Mouse (Mus musculus) heart, postnatal 10 days (tissue): Measurements from ENCODE around the gene Nlrc3. TPM values are rescaled to one million over a fixed set of nuclear protein-coding genes. Genes with fewer than 3 reads are reported as not detected.
"Not testable (repeated sequence)": the region's sequence is repeated elsewhere in the genome, so short reads cannot be mapped to it uniquely, and the experiment has no call there.

Experiments used
- DNase-seq, 2 experiments: peaks; one replicate each; pipeline ENCODE4 v3.0.0; 2021
- intact Hi-C: fragments of 180-260 bp; cut with DNase I; formaldehyde crosslinking; loops from one replicate; pipeline ENCODE4 v1.15.1; 2025
- total RNA-seq, 2 experiments: library from RNA; stranded (reverse); gene quantifications; 2 replicates each; pipeline ENCODE4 v1.2.3; 2021

Gene Nlrc3
- total RNA-seq = 1 to 10 TPM; 3.0 to 3.1 TPM

DNA sequence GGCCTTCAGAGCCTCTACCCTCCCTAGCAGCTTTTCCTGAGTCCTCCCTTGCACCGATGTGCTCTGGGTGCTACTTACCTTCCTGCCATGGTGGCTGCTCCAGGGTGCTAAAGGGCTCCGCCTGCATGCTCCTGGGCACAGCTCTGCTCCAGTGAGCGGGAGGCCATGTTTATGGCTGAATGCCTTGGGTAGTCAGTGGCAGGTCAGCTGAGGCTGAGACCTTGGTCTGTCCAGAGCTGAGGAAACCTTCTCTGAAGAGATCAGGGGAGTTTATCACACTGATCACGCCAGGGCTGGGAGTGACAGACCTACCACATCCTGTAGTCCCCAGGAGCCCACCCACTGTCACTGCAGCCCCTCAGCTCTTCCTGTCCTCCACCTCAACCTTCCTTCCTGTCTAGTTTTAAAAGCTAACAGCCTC lies at the start of gene Nlrc3:
Gene Nlrc3 (minus strand): TSS at position 382 of the 421 bp plus-strand sequence.
- intact Hi-C loops = no loop called here

DNA sequence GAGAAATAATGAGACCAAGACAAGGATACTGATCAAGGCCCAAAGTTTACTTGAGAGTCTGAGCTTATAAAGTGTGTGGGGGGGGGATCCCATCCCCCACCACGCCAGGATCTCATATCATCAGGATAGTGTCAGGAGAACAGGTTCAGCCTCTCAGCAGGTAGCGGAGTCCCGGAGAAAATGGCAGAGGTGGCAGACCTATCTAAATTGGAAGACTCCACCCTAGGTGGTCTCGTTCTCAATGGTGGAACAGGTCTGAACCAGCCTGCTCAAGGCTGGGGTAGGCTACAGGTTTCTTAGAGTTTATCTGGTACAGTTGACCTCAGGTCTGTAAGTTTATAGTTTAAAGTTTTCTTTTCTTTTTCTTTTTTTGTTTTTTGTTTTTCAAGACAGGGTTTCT lies 46.3 kb upstream of the Nlrc3 start:
- intact Hi-C loops = no loop called here
- no peak for DNase-seq

More for the DNA sequence above, at the start of gene Nlrc3:
- DNase-seq = no peak

DNA sequence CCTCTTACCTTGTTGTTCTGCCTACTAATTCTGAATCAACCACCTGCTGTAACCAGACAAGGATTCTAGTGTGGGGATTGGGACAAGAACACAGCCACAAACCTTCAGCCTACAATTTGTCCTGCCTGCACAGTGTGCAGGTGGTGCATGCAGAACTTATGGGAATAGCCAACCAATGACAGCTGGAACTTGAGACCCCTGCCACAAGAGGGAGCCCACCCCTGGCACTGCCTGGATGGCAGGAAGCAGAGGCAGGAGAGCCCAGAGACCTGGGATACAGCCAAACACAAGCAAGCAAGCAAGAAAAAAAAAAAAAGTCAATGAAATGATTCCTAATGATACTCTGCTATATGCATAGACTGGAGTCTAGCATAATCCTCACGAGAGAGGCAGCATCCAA lies 44.8 kb upstream of the Nlrc3 start:
- DNase-seq = no peak
- intact Hi-C loops = no loop called here

DNA sequence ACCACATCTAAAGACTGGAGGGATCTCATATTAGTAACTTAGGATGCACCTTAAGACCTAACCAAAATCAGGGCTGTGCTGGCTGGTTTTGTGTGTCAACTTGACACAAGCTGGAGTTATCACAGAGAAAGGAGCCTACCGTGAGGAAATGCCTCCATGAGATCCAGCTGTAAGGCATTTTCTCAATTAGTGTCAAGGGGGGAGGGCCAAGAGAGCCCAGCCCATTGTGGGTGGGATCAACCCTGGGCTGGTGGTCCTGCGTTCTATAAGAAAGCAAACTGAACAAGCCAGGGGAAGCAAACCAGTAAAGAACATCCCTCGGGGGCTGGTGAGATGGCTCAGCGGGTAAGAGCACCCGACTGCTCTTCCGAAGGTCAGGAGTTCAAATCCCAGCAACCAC lies 41.0 kb upstream of the Nlrc3 start:
- DNase-seq, intact Hi-C loops: not testable (repeated sequence)

DNA sequence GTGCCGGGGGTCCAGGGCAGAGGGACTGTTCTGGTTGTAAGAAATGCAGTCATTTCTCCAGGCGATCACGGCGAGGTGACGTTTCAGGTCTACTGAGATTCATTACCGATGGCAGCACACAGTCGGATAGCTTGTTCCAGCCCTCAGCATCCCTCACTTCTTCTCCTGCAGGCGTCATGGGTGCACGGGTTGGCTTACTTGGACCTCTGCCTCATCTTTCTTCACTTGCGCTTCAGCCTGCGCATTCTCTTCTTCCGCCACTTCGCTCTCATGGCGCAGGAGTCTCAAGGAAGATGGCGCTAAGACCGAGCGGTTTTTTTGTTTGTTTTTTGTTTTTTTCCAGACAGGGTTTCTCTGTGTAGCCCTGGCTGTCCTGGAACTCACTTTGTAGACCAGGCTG lies 40.4 kb upstream of the Nlrc3 start:
- DNase-seq, intact Hi-C loops: not testable (repeated sequence)

DNA sequence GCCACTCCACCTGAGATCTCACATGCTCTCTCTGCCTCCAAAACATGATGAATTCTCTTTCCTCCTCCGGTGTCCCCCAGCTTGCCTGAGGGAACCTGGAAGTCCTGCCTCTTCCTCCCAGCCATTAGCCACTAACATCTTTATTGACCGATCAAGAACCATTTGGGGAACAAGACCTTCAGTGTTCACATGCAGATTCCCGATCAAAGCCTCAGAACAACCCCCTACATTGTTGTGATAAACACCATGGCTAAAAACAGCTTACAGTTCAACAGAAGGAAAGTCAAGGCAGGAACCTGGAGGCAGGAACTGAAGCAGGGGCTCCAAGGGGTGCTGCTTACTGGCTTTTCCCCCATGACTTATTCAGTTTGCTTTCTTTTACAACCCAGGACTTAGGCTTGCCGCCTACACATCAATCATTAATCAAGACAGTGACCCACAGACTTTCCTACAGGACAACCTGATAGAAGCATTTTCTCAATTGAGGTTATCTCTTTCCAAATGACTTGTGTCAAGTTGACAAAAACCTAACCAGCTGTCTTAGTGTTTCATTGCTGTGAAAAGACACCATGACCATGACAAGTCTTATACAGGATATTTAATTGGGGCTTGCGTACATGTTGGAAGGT lies 37.7 kb upstream of the Nlrc3 start:
- intact Hi-C loops = no loop called here
- DNase-seq = no peak

DNA sequence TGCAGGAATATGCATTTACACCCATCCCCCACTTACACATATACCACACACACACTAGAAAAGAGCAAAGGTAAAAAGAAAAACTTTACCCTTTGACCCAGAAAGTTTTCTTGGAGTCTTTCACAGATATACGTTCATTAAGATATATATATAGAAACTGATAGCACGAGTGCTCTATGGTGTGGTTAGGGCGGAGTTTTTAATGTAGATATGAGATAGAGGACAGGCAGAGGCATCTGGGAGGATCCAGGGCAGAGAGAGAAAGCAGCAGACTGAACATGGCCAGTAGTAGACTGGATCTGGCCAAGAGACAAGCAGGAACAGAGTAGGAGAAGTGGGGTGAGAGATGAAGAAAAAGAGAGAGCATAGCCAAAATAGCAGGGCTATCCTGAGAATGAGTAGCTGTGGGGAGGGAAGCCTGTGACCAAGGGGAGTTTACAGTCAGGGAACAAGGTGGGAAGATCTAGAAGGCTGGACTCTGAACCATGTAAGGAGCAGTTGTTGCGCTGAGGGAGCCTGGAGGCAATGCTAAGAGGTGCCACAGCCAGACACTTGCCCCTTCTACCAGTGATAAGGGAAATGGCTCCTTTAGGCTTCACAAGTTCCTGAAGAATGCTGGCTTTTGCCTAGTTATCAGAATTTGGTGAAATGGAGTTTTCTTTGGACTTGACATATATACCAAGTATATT lies 36.6 kb upstream of the Nlrc3 start:
- no peak for DNase-seq
- intact Hi-C loops = no loop called here

DNA sequence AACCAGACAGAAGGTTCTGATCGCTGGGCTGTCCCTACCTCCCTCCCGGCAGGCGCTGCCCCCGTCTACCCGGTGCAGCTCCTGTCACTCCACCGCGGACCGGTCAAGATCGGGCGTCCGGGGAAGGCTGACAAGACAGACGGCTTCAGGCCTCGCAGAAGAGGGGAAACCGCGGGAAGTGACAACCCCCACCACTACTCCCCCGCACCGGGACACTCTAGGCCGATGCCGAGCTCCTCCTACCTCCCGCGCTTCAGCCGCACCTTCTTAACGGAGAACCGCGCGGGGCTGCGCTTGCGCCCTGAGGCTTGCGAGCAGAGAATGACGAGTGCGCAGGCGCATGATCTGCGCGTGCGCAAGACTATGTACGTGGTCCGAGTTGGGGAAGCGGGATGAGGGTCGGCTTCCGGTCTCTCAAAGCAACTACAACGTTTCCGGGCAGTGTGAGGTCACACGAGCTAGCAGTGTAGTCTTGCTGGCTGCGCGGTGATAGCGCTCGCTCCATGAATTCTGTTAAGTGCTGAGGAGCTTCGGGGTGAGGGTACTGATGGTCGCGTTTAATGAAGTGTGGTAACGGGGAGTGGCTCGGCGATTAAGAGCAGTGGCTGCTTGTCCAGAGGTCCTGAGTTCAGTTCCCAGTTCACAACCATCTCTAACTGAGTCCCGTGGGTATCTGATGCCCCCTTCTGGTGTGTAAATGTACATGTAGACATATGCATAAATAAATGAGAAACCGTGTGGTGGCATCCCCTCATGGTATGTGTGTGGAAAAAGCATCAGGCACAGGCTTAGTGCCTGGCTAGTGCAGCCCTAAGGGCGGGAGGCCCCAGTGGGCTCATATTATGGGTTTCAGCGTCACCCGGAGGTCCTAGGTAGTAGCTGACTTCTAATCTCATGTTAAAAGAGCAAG lies 27.3 kb upstream of the Nlrc3 start, which contains the start of gene Slx4:
Gene Slx4 (minus strand): TSS at position 282 of the 910 bp plus-strand sequence.
- intact Hi-C loops = loop anchor here (5.0 kb wide), 2 partner anchors 96 to 156 kb away; partner anchors contain the start of genes 1700037C18Rik, Cluap1 and Zfp174
- peak; percentile 95 to 96 for DNase-seq

DNA sequence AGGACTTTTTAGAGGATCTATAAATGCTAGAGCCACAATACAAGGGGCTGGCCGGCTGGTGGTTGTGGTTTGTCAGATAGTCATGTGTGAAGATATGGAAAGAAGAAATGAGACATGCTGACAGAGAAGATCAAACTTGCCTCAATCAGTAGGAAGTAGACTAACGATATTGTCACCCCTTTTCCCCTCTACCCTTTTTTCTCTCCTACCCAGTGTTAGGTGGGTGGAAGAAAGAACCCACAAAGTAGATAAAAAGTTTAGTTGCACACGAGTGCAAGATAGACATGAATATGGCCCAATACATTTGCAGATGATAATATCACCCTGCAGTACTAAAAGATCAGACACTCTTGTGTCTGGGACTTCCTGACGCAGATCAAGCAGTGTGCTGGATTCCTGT lies 12.0 kb upstream of the Nlrc3 start:
- intact Hi-C loops = no loop called here
- DNase-seq = no peak

DNA sequence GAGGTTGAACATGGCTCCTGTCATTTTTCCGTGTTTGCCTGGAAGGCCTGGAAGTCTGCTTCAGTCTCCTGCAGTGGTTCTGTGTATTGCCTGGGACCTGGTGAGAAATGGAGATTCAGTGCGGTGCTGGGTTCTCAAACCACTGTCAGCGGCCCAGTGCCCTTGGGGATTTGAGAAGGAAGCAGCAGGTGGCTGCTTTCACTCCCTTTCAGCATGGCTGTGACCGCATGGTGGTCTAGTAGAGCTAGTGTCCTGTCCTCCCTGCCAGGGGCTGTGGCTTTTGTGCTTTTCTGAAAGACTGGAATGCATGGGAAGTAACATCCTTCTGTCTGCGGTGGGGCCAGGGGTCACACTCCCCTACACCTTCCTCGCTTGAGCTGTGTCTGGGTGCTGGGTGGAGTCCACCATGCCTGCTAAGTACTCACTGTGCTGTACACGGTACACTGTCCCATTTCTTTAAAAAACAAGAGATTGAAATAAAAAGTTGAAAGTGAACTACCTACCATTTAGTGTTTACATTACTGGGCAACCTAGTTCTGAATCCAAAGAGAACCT lies 6.8 kb upstream of the Nlrc3 start:
- intact Hi-C loops = no loop called here
- DNase-seq = no peak

DNA sequence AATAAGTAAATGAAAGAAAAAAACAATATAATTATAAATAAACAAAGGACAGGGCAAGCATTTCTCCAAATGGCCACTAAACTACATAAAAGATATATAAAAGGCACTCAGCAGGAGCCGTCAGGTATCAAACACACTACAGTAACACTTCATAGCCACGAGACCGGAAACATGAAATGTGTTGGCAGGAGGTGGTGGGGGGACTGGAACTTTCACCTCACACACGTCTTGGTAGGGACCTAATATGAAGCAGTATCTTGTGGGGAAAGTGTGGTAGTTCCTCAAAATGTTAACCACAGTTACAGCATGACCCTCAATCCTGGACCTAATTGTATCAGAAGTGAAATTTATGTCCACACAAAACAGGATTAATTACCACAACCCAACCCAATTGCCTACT lies 5.7 kb upstream of the Nlrc3 start:
- intact Hi-C loops = no loop called here

DNA sequence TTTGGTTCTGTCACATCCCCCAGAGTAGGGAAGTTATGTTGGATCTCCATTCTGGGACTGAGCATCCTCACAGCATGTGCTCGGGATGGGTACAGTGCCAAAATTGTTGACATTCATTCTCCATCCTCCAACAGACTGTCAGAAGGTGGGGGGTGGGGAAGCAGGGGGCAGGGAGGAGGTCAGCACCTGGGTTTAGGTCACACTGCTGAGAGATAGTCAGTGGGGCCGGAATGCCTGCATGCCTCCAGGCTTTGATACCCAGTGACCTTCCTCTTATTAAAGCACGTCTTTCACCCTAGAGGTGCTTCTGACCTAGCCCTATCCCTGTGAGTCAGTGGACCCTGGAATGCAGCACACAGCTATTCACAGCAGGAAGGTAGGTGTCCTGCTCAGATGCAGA lies 280 bp upstream of the Nlrc3 start:
- no peak for DNase-seq
- intact Hi-C loops = no loop called here

More for the DNA sequence above, 5.7 kb upstream of the Nlrc3 start:
- DNase-seq = no peak

DNA sequence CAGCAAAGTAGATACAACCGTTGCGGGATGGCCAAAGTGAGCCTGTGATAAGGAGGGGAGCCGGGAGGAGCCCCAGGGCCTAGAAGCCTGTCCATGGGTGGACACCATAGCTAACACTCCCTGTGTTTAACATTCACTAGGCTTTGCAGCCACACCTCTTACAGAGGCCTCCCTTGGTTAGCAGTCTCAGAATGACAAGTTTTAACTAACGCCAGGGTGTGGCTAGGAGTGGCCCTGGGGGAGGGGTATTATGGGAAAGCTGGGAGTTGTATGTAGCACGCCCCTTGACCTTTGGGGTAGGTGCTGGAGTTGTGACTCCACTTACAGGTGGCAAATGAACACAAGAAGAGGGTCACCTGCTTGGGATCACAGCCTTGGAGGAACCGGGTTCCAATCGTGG lies 774 bp downstream of the Nlrc3 start:
- intact Hi-C loops = no loop called here
- DNase-seq = no peak

DNA sequence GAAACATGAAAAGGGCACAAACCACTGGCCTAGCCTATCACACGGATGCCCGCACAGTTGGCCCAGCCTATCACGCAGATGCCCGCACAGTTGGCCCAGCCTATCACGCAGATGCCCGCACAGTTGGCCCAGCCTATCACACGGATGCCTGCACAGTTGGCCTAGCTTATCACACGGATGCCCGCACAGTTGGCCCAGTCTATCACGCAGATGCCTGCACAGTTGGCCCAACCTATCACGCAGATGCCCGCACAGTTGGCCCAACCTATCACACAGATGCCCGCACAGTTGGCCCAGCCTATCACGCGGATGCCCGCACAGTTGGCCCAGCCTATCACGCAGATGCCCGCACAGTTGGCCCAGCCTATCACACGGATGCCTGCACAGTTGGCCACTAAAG lies 2.0 kb downstream of the Nlrc3 start:
- intact Hi-C loops, DNase-seq: not testable (repeated sequence)

DNA sequence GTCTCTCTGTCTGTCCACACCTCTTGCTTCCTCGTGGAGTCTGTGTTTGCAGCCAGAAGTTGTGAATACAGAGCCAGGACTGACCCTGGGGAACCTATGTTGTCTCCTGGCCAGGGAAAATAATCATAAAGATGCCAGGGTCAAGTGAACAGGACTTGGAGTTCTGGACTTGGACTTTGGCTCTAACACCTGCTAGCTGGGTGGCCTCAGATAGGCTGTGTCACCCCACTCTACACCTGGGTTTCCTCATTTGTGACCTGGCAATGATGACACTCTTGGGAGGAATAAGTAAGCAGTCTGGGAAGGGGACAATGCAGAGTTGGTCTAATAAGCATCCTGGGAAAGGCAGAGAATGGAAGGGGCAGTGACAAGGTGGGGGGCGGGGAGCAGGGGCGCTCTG lies 10.9 kb downstream of the Nlrc3 start:
- intact Hi-C loops = no loop called here
- no peak for DNase-seq

DNA sequence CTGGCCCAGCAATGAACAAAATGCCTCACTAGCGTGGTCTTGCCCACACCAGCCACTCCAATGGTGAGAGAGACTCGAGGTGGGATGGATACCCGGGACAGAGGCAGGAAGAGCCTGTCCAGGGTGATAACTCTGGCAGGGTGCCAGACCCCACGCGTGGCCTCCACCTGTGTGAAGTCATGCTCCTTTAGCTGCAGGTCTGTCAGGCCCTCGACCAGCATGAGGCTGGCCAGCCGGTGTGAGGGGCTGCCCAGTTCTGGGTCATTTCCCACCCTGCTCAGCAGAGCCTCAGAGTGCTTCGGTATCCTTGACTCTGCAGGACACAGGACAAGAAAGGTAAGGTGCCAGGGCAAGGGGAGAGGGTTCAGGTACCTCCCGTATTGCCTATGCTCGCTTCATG lies 11.4 kb downstream of the Nlrc3 start:
- intact Hi-C loops = no loop called here
- no peak for DNase-seq

DNA sequence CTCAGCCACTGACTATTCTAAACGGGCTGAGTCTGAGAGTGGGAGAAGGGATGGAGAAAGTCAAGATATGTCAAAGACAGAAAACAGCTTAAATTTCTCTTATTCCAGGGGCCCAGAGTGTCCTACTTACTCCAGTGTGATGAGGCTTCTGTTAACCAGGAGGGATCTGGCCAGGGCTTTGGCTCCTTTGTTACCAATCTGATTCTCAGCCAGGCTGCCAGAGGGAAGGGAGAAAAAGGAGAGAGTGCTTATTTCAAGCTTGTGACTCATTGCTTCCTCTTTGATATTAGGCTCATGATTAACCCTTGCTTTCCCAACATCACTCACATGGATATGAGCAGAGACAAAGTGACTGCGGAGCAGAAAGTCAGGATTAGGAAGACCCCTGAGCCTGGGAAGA lies 17.2 kb downstream of the Nlrc3 start:
- peak; percentile 56 to 57 for DNase-seq
- intact Hi-C loops = no loop called here

DNA sequence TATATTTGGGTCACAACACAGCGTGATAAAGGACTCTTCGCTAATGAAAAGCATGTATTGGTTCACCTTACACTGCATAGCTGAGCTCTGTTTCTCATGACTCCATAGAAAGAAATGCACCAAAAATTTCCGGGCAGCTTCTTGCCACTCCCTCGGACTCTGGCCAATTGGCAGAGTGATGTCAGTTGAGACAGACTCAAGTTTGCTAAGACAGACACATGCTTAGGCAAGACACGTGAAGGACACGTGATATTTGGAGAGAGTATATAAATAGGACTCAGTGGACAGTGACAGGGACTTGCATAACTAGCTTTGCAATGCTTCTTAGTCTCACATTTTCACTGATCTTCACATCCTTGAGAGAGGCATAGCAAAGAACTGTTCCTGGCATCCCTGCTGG lies 20.1 kb downstream of the Nlrc3 start:
- intact Hi-C loops = no loop called here
- peak; percentile 41 to 47 for DNase-seq

DNA sequence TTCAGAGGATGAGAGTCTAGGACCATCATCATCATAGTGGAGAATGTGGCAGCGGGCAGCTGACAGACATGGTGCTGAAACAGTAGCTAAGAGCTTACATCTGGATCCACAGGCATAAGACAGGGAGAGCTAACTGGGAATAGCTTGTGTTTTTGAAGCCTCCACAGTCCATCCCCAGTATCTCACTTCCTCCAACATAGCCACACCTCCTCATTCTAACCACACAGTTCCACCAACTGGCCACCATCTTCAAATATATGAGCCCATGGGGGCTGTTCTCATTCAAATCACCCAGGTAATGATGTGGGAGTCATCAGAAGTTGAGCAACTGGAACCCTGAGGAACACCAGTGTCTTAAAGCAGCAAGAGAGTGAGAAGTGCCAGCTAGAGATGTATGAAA lies 25.3 kb downstream of the Nlrc3 start:
- intact Hi-C loops = no loop called here
- no peak for DNase-seq

DNA sequence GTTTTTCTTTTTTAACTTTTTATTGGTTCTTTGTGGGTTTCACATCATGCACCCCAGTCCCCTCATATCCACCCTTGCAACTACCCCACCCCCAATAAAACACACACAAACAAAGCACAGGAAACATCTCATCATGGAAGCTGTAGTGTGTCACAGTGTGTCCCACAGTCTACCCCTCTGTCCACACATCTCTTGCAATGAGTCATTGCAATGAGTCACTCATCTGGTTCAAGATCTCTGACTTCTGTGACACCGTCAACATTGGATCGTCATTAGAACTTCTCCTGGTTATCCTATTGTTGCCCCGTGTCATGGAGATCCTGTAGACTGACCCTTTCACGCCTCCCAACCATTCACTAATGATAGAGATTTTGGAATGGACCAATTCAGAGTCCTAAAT lies 41.7 kb downstream of the Nlrc3 start:
- no peak for DNase-seq
- intact Hi-C loops = no loop called here

DNA sequence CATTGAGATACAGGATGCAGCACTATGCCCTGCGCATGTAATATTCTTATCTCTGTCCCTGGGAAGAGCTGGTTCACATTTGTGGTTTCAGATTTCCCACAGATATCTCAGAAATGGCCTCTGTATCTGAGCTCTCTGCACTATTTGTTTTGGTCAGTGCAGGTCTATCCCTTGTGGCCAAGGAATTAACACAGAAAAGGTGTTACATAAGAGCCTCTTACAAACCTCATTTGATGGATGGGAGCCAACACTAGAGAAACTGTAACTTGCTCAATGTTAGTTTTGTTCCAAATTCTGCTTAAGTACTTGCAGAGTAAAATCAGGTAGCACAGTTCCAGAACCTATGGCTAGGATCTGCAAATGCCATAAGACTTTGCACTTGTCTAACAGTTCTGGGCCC lies 42.3 kb downstream of the Nlrc3 start:
- intact Hi-C loops = no loop called here
- no peak for DNase-seq
